Mouse (Mus musculus): ENCODE data around the gene Fam19a2.
A peak's percentile ranks its signal among the peaks of the same experiment; 100 is the strongest.

- TF ChIP-seq CTCF (IDR thresholded peaks at IDR 0.05; ENCODE audit: low read depth) (peak; percentile 60), EP300 (IDR thresholded peaks at IDR 0.05; ENCODE audit: low read depth) (no peak)
Measured at GRCm38 (mm10) chr10:123254299-123254698, 9.5 kb upstream of the Fam19a2 start.
